Mouse (Mus musculus): ENCODE data around the gene Mmgt2.

Gene Mmgt2

DNA sequence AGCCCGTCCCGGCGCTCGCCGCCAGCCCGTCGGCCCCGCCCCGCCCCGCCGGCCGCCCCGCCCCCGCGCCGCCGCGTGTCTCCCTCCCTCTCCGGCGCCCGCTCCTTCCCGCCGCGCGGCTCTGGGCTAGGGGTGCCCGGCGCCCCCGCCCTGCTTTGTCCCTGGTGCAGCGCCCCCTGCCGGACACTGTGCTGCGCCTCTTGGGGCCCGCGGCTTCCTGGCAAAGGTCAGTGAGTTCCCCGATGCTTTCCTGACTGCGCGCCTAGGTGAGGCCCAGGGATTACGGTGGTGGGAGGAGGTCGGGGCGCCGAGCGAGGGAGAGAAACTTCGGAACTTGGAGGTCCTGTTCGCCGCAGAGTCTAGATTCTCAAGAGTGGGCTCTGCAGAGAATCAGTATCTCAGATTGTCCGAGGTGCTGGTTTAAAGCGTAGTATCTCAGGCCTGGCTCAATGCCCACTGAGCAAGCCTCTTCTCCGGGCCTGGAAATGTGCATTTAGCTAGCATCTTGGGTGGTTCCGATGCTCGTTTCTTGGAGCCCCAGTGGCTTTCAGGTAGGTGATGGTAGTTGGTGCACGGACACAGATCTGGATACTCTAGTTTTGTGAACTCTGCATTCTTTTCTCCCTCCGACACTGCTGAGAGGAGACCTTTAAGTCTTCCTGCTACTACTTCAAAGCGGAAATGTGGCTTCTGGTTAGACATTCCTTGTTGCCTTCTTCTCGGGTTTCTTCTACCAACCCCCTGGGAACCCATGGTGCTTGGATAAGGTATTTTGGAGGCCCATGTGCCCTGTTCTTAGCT is at the start of gene Mmgt2:
Gene Mmgt2 (plus strand): TSS at position 74 of the 801 bp plus-strand sequence.
- DNase-seq (ENCODE audit: inconsistent age in 2 of 2, low spot score in 1 of 2): peak; percentile 96 to 99

DNA sequence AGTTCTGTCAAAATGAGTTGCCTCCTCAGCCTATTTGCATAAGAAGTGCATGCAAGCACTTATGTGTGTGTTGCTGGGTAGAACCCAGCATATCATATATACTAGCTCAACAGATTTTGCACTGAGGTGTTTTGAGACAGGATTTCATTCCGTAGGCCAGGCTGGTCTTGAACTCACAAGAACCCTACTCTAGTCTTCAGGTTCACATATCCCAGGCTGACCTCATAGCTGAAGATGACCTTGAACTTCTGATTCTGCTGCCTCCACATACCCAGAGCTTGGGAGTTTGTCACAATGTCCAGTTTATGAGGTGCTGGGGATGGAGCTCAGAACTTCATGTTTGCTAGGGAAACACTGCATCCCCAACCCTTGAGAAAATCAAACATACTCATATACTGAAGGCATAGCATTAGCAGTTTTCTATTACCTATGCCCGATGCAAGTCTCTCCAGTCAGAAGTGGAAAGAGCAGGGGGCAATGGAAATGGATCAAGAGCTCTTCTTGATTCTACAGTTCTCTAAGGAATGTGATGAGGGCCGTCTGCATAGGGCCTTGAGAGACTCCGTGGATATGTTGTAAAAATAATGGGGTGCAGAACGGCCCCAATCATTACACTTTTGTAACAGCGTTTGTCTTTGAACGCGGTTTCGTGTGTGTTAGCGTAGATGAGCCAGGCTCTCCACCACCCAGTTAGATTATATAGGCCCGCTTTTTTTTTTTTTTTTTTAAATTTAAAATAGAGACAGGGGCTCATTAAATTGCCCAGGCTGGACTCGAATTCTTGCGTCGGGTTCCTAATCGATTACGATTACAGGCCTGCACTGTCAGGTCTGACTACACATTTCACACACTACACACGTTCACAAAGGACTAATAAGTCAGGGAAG is 46.5 kb upstream of the Mmgt2 start:
- peak in 1 of 2 experiments; percentile 60 for DNase-seq (ENCODE audit: inconsistent age in 2 of 2, low spot score in 1 of 2)

DNA sequence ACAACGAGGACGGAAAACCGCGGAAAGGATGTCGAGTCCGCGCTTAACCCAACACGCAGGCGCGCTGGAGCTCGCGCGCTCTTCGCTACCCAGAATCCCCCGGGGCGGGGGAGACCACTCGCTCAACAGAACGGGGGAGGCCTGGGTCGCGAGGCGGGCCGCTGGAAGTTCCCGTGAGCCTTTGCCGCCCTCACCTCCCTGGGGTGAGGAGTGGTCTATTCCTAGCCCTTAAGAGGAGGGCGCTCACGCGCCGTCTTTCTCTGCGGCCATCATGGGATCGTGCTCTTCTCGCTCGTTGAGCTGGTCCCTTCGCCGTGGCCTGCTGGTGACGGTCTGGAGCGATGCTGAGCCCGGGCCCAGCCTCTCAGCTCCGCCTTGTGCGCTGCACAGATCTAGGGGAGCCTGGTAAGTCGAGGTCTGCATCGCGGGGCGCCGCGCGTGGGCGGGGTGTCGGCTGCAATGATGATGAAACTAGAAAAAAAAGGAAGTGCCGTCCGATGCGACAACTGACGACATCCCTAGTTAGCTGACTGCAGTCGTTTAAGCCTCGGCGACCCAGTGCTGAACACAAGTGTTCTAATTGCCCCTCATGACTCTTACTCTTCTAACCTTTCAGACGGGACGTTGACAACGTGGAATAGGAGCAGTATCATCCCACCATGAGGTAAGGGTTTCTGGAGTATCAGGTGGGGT is 45.7 kb upstream of the Mmgt2 start:
- DNase-seq (ENCODE audit: inconsistent age in 2 of 2, low spot score in 1 of 2): peak; percentile 98 to 99

DNA sequence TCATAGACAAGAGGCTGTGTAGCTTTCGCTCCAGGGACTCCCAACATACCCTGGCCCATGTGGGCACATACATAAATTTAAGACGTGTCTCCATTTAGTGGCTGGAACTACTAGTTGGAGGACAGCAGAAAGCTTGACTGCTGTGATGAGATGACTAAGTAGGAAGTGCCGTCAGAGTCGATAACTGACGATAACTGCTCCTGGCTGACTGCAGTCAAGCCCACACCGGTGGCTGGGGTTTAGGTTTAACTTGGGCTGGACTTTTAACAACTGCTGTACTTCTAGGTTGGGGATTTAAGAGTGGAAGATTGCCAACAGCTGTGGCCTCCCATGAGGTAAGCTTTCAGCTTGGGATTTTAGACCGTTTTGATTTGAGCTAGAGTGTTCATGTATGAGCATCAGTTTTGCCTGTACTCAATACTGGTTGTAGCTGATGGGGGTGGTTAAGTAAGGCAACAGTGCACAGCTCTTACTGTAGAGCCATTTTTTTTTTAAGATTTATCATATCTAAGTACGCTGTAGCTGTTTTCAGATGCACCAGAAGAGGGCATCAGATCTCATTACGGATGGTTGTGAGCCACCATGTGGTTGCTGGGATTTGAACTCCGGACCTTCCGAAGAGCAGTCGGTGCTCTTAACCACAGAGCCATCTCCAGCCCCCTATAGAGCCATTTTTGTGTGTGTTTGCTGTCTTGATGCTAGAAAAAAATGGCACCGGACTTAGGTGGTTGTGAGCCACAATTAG is 45.0 kb upstream of the Mmgt2 start:
- DNase-seq (ENCODE audit: inconsistent age in 2 of 2, low spot score in 1 of 2): peak; percentile 52 to 75

DNA sequence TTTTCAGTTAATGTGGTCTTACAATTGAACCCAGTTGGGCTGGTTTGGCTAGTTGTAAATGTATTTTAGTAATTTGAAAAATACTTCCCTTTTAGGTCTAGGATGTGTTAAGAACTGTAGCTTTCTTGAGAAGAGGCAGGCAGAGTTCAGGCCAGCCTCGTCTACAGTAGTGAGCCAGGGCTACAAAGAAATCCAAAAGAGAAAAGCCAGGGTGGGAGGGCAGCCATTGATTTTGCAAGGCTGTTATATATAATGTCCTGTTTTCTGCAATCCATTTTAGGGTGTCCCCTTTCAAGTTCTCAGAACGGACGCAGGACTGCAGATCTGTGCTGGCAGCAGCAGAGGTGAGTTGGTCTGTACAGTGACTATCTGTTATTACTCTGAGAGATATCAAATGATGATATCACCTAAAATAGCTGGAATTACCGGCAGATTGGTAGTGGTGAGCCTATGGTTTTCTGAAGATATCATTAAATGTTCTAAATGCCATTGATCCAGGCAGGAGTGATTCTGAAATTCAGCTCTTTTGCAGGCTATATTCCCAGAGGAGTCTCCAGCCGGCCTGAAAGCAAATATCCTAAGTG is 44.2 kb upstream of the Mmgt2 start:
- peak in 1 of 2 experiments; percentile 52 for DNase-seq (ENCODE audit: inconsistent age in 2 of 2, low spot score in 1 of 2)

DNA sequence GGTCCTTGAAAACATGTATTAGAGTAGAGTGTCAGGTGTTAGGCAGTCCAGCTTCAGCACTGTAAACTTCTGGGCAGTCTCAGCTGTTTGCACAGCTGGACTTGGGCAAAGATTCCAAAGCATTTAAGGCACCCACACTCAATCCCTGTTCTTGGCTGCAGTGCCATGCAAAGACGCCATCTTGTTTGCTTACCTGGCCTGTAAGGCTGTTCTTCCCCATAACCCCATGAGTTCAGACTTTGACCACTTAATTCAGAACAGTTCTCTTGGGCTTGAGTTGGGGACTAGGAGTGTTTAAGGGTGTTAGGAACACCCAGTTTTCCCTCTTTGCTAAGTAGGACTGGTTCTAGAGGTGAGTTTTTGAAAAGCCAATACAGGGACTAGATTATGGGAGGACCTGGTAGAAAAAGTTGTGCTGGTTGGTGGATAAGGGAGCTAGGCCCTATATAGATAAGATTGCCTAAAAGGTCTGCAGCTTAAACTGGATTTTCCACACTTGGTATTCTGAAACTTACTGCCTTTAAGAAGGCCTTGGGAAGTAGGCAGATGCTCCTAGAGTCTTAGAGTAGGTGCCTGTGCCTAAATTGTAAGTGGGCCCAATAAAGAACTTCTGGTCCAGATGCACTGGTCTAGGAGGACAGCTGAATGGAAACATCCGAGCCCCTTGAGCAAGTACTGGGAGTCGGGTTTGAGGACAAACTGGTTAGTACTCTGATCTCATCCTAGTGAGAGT is 43.4 kb upstream of the Mmgt2 start:
- peak in 1 of 2 experiments; percentile 47 for DNase-seq (ENCODE audit: inconsistent age in 2 of 2, low spot score in 1 of 2)

DNA sequence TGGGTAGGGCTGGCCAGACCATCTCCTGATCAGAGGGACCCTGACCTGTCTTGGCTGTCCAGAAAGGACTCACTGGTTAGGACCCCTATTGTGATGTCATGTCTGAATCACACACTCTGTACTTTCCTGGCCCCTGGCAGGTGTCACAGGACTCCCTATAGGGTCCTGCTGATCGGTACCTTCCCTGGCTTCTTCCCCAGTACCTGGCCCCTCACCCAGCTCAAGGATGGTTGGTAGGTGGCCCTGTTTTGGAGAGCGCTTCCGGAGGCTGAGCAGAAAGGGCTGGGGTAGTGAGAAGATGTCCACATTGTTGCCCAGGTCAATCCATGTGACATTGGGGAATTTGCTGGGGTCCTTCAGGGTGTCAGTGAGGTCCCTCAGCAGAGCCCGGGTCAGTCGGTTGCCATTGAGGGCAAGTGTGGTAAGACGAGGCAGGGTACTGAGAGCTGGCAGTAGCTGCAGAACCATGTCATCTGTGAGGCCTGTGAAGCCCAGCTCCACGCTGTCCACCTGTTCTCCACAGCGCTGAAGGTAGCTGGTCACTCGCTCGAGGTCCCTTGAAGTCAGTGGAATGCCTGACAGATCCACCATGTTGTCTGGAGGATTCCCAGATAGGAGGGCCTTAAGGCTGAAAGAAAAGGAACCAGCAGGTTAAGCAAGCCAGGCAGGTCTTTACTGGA is 42.7 kb upstream of the Mmgt2 start:
- DNase-seq (ENCODE audit: inconsistent age in 2 of 2, low spot score in 1 of 2): peak in 1 of 2 experiments; percentile 57

DNA sequence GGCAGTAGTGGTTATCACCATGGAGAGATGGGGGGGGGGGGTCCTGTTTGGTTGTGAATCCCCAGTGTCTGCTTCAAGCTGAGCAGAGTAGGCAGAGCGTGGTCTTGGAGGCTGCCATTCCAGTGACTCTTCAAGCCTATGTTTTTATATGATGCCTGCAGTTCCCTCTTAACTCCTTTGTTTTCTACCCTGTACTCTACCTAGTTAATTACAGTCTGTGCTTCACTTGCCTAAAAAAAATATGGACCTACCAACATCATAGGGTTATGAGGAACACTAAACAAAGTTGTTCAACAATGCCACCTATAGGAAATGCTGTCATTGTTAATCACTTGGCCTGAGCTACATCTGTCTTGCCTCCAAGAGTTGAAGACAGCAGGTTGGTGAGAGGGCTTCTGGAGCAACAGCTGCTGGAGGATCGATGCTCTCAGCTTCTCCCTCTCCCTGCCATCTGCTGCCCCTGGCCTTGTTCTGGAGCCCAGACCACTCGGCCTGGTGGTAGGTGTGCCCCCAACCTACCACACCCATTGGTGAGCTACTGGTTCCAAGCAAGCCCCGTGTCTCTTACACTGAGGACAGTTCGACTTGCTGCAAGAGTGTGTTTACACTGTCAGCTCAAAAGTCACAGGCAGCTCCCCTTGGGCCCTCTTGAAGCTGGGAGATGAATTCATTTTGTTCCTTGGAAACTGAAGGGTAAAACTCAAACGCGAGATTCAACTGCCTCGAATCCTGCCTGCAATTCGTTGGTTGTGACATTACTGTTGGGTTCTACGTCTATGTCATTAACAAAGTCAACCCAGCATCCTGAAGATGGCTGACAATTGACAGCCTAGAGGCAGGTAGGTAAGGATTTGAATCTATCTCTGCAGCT is 41.9 kb upstream of the Mmgt2 start:
- DNase-seq (ENCODE audit: inconsistent age in 2 of 2, low spot score in 1 of 2): peak in 1 of 2 experiments; percentile 48

DNA sequence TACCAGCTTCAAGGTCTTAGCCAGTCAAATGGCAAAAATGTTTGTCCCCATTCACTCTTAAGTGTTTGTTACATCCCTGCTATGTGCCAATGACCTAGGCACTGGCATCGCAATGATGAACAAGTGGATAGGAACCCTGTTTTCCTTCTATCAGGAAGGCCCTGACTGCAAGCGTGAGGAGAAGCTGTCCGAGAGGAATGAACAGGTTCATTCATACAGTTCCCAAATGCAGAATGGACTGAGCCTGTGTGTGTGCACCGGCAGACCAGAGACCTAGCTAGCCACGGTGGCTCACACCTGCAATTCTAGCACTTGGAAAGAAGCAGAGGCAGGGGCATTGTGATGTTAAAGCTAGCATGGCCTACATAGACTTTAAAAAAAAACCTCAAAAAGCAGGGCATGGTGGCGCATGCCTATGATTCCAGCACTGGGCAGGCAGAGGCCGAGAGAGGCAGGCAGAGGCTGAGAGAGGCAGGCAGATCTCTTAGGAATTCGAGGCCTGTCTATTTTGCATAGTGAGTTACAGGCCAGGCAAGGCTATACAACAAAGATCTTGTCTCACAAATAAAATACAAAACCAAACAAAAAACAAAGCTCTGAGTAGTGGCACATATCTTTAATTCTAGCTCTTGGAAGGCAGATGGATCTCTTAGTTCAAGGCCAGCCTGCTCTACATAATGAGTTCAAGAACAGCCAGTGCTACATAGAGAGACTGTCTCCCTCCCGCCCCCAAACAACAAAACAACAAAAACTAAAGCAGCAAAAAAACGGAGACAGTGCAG is 41.1 kb upstream of the Mmgt2 start:
- peak in 1 of 2 experiments; percentile 57 for DNase-seq (ENCODE audit: inconsistent age in 2 of 2, low spot score in 1 of 2)

DNA sequence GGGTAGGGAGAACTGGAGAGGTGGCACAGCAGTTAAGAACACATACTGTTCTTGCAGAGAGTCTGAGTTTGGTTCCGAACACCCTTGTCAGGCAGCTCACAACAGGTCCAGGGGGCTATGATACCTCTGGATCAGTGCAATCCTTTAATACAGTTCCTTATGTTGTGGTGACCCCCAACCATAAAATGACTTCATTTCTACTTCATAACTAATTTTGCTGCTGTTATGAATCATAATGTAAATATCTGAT is 40.6 kb upstream of the Mmgt2 start:
- no peak for DNase-seq (ENCODE audit: inconsistent age in 2 of 2, low spot score in 1 of 2)

DNA sequence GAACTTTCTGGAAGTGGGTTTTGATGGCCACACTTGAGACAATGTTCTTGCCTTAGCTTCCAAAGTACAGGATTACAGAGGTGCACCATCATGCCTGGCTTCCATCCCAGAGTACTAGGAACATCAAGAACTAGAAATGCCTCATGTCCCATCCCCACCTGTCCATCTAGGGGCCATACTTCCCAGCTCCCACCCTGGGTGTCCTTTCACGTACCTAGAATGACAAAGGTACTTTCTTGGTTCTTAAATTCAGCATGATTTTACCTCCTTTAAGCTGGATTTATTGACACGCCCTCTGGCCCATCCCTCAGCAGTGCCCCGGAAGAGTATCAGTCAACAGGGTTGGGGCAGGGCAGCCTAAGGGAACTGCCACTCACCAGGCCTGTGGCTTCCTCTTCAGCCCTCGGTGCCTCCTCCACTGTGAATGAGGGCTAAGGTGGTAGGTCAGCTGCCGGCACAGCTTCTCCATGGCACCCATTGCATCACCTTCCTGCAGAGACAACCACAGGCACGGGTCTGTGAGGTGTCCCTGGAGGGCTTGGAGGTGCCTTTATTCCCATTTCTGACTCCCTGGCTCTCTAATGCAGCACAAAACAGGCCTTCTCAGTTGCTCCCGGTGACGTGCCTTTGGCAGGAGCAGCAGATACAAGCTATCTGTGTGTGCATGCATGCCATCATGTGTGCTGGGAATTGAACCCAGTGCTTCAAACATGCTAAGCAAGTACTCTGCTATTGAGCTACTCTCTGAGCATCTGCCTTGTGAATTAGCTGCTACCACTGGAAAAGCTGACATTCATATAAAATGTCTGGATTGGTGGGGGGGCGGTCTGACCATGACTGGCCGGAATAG is 39.4 kb upstream of the Mmgt2 start:
- no peak for DNase-seq (ENCODE audit: inconsistent age in 2 of 2, low spot score in 1 of 2)

DNA sequence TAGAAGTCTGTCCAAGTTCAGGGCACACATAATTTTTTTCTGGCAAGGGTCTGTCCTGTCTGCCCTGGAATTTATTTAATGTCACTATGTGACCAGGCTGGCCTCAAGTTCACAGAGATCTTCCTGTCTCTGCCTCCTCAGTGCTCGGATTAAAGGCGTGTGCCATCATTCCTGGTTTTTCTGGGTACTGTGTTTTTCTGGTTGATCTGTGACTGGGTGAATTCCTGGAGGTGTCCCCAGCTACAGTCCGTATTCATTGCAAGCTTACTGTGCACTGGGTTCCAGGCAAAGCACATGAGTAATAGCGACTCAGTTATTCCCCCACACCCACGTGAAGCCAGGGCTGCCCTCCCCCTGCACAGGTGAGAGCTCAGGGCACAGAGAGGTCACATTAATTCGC is 38.2 kb upstream of the Mmgt2 start:
- DNase-seq (ENCODE audit: inconsistent age in 2 of 2, low spot score in 1 of 2): no peak

DNA sequence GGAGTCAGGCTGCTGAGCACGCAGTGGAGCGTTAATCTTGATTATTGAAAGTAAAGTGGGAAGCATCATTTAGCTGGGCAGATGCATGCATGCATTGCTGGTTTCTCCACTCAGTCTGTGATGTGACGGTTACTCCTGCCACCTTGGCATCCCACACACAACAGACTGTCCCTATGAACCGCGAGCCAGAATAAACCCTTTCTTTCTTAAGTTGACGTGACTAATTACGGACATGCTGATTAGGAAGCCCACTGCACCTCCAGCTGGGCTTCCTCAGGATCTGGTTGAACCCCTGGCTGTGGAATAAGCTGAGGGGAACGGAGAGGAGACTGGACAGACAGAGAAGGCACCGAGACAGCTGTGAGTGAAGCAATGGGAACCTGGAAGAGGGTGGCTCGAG is 35.9 kb upstream of the Mmgt2 start:
- DNase-seq (ENCODE audit: inconsistent age in 2 of 2, low spot score in 1 of 2): no peak

DNA sequence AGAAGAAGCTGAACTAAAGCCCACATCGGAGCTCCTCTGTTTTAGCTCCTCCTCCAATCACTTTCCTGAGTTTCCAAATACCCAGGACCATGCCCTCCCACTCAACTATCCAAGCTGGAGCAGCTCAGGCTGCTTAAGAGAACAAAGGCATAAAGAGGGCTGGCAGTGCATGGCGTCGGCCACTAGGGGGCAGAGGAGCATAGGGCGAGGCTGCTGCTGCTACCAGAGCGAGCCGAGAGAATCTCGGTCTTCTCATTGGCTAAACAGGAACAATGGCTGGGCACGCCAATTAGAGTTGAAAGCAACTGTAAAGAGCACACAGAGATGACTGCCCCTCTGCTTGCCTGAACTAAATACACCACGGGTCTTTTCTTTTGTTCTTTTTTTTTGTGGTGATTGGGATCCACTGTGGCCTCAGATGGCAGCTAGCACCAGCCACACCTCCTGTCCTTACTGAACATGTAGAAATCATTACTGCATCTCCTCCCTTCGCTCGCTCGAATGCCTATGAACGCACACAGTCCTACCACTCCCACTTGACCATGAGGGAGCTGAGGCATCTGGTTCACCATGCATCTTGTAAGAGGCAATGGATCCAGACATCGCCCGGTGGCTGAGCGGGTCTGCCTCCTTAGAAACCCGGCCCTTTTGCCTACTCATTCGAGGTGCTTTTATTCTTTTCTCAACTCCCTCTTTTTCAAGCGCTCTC is 34.7 kb upstream of the Mmgt2 start:
- peak; percentile 90 to 97 for DNase-seq (ENCODE audit: inconsistent age in 2 of 2, low spot score in 1 of 2)

DNA sequence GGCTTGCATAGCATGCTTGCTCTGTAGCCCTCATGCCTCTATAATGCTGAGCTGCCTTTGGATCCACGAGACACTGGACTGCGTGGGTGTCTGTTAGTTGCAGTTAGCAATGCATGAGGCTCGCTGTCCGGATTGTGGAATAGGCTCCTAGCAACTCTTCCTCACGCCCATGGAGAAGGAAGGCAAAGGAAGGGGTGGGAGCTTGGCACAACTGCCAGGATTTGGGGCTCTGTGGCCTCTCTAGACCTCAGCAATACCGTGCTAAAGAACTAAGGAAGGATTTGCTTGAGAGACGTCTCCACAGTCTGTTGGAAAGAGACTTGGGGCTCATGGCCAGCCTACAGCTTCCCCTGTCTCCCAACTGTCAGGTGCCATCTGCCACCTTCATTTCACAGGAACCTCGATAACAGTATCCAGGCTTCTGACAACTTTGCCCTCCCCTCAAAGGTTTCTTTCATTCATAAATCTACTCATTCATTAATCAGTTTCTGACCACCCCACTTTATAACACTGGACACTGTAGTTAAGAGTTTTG is 33.5 kb upstream of the Mmgt2 start:
- DNase-seq (ENCODE audit: inconsistent age in 2 of 2, low spot score in 1 of 2): no peak

DNA sequence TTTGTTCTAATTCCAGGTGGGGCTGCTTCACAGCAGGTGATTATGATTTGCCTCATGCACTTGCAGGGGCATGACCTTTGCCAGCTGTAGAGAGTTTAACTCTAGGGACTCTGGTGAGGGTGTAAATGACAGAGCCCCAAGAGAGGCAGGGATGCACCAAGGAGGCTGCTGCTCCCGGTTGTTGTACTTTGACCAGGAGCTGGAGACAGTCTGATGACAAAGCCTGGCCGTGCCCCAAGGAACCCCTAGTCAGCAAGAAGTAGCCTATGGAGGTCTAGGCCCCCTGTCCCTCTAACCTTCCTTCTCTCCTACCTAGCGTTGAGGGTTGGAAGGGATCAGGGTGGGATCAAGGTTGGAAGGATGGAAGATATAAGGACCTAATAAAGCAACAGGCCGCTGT is 33.0 kb upstream of the Mmgt2 start:
- no peak for DNase-seq (ENCODE audit: inconsistent age in 2 of 2, low spot score in 1 of 2)

Data from adrenal gland, adult (tissue).